Mouse (Mus musculus): ENCODE data around the gene Fabp1. TPM values are rescaled to one million over a fixed set of nuclear protein-coding genes. Genes with fewer than 3 reads are reported as not detected.
A peak's percentile ranks its signal among the peaks of the same experiment; 100 is the strongest.

Gene Fabp1
- polyA plus RNA-seq, 1 experiment from 2014 or later, result not detected

GRCm38 (mm10) chr6:71211917-71212316 lies 12.3 kb downstream of the Fabp1 start:
- no peak for TF ChIP-seq CTCF (IDR thresholded peaks at IDR 0.05; ENCODE audit: low read depth)
- Histone ChIP-seq H3K36me3 (ENCODE audit: insufficient read depth) (no peaks in the 10 kb centered on the region), H3K4me2 (no peak overlapping the region), H3K9me3 (ENCODE audit: low read depth, low read length) (no peaks in the 10 kb centered on the region), H3K27ac (ENCODE audit: low read depth) (no peak overlapping the region), H3K27me3 (ENCODE audit: insufficient read depth, low read length) (no peaks in the 10 kb centered on the region), H3K9ac (no peak overlapping the region), H3K4me3 (ENCODE audit: low read depth, low read length) (no peak overlapping the region), H3K4me1 (ENCODE audit: insufficient read depth) (no peaks in the 10 kb centered on the region)
- ATAC-seq (ENCODE audit: insufficient read depth) (peak; percentile 8; the same call in 1 of the 2 replicates), DNase-seq (peak; percentile 26)
- 47% methylated on average over 7 of the region's 7 CpGs for WGBS

- DNase-seq (no peak), ATAC-seq (ENCODE audit: insufficient read depth) (no peak)
- H3K36me3 ChIP-seq (ENCODE audit: insufficient read depth), result no peaks in the 10 kb centered on the region
- no peak overlapping the region for H3K27ac ChIP-seq (ENCODE audit: low read depth)
- no peaks in the 10 kb centered on the region for H3K4me1 ChIP-seq (ENCODE audit: insufficient read depth)
- no peaks in the 10 kb centered on the region for H3K9me3 ChIP-seq (ENCODE audit: low read depth, low read length)
- H3K27me3 ChIP-seq (ENCODE audit: insufficient read depth, low read length), result no peaks in the 10 kb centered on the region
- no peak overlapping the region for H3K9ac ChIP-seq
- TF ChIP-seq CTCF (IDR thresholded peaks at IDR 0.05; ENCODE audit: low read depth), result no peak
- no peak overlapping the region for H3K4me2 ChIP-seq
- no peak overlapping the region for H3K4me3 ChIP-seq (ENCODE audit: low read depth, low read length)
- WGBS, result 92% methylated on average over 3 of the region's 3 CpGs
Measured at GRCm38 (mm10) chr6:71212471-71212870, 12.8 kb downstream of the Fabp1 start.

- Histone ChIP-seq H3K9ac (no peak overlapping the region), H3K36me3 (ENCODE audit: insufficient read depth) (no peaks in the 10 kb centered on the region), H3K27me3 (ENCODE audit: insufficient read depth, low read length) (no peaks in the 10 kb centered on the region), H3K4me3 (ENCODE audit: low read depth, low read length) (no peak overlapping the region), H3K4me1 (ENCODE audit: insufficient read depth) (peaks cover 11% of the 10 kb centered on the region), H3K4me2 (no peak overlapping the region), H3K27ac (ENCODE audit: low read depth) (no peak overlapping the region), H3K9me3 (ENCODE audit: low read depth, low read length) (no peaks in the 10 kb centered on the region)
- DNase-seq, result no peak
- no peak for TF ChIP-seq CTCF (IDR thresholded peaks at IDR 0.05; ENCODE audit: low read depth)
- 87% methylated on average over 4 of the region's 4 CpGs for WGBS
- no peak for ATAC-seq (ENCODE audit: insufficient read depth)
Measured at GRCm38 (mm10) chr6:71221501-71221900, 21.9 kb downstream of the Fabp1 start.

GRCm38 (mm10) chr6:71224184-71224943 lies 24.7 kb downstream of the Fabp1 start:
- Histone ChIP-seq H3K27ac (ENCODE audit: low read depth) (no peak overlapping the region), H3K4me3 (ENCODE audit: low read depth, low read length) (no peak overlapping the region), H3K9ac (no peak overlapping the region), H3K27me3 (ENCODE audit: insufficient read depth, low read length) (no peaks in the 10 kb centered on the region), H3K4me2 (no peak overlapping the region), H3K36me3 (ENCODE audit: insufficient read depth) (no peaks in the 10 kb centered on the region), H3K4me1 (ENCODE audit: insufficient read depth) (peaks cover 17% of the 10 kb centered on the region), H3K9me3 (ENCODE audit: low read depth, low read length) (no peaks in the 10 kb centered on the region)
- peak; percentile 75; the same call in 1 of the 2 replicates for ATAC-seq (ENCODE audit: insufficient read depth)
- no peak for TF ChIP-seq CTCF (IDR thresholded peaks at IDR 0.05; ENCODE audit: low read depth)
- 26% methylated on average over 3 of the region's 3 CpGs for WGBS
- peak; percentile 57 for DNase-seq

- no peak overlapping the region for H3K4me2 ChIP-seq
- H3K4me1 ChIP-seq (ENCODE audit: insufficient read depth), result peaks cover 17% of the 10 kb centered on the region
- H3K36me3 ChIP-seq (ENCODE audit: insufficient read depth), result no peaks in the 10 kb centered on the region
- TF ChIP-seq CTCF (IDR thresholded peaks at IDR 0.05; ENCODE audit: low read depth), result no peak
- DNase-seq, result no peak
- no peaks in the 10 kb centered on the region for H3K27me3 ChIP-seq (ENCODE audit: insufficient read depth, low read length)
- H3K4me3 ChIP-seq (ENCODE audit: low read depth, low read length), result no peak overlapping the region
- WGBS, result 18% methylated on average over 6 of the region's 6 CpGs
- no peak for ATAC-seq (ENCODE audit: insufficient read depth)
- H3K27ac ChIP-seq (ENCODE audit: low read depth), result peak overlapping the region; percentile 58; the same call in 1 of the 2 replicates
- no peak overlapping the region for H3K9ac ChIP-seq
- H3K9me3 ChIP-seq (ENCODE audit: low read depth, low read length), result no peaks in the 10 kb centered on the region
Measured at GRCm38 (mm10) chr6:71226544-71226943, 26.9 kb downstream of the Fabp1 start.

GRCm38 (mm10) chr6:71227157-71227770 lies 27.6 kb downstream of the Fabp1 start:
- Histone ChIP-seq H3K27me3 (ENCODE audit: insufficient read depth, low read length) (no peaks in the 10 kb centered on the region), H3K9ac (no peak overlapping the region), H3K4me2 (0 out of 2 replicates have a peak overlapping the region, but pooled peaks have one; percentile 18), H3K4me3 (ENCODE audit: low read depth, low read length) (no peak overlapping the region), H3K36me3 (ENCODE audit: insufficient read depth) (no peaks in the 10 kb centered on the region), H3K9me3 (ENCODE audit: low read depth, low read length) (no peaks in the 10 kb centered on the region), H3K4me1 (ENCODE audit: insufficient read depth) (peaks cover 17% of the 10 kb centered on the region), H3K27ac (ENCODE audit: low read depth) (peak overlapping the region; percentile 64)
- DNase-seq, result peak; percentile 49
- WGBS, result 9% methylated on average over 7 of the region's 7 CpGs
- ATAC-seq (ENCODE audit: insufficient read depth), result peak; percentile 50
- TF ChIP-seq CTCF (IDR thresholded peaks at IDR 0.05; ENCODE audit: low read depth), result no peak

GRCm38 (mm10) chr6:71235121-71235520 lies 35.5 kb downstream of the Fabp1 start:
- no peak for DNase-seq
- H3K4me2 ChIP-seq, result no peak overlapping the region
- TF ChIP-seq CTCF (IDR thresholded peaks at IDR 0.05; ENCODE audit: low read depth), result no peak
- H3K27ac ChIP-seq (ENCODE audit: low read depth), result no peak overlapping the region
- no peaks in the 10 kb centered on the region for H3K27me3 ChIP-seq (ENCODE audit: insufficient read depth, low read length)
- no peaks in the 10 kb centered on the region for H3K36me3 ChIP-seq (ENCODE audit: insufficient read depth)
- H3K9ac ChIP-seq, result no peak overlapping the region
- ATAC-seq (ENCODE audit: insufficient read depth), result no peak
- no peaks in the 10 kb centered on the region for H3K4me1 ChIP-seq (ENCODE audit: insufficient read depth)
- no peaks in the 10 kb centered on the region for H3K9me3 ChIP-seq (ENCODE audit: low read depth, low read length)
- no peak overlapping the region for H3K4me3 ChIP-seq (ENCODE audit: low read depth, low read length)
- WGBS, result 67% methylated on average over 13 of the region's 13 CpGs

Data from lung, embryonic 14.5 days (tissue).